Mouse (Mus musculus) CD4-positive, CD25-positive, alpha-beta regulatory T cell, adult 2 months (primary cell): Measurements from ENCODE around the gene Zfp367.

ENCODE experiments used
- DNase-seq: peaks from one replicate; pipeline ENCODE4 v3.0.0-alpha.2; 2012; ENCODE audit warnings: low read depth, low spot score

The Zfp367 gene

GRCm38 (mm10) chr13:64154651-64155050 is 1.6 kb upstream of the Zfp367 start:
- no peak for DNase-seq

GRCm38 (mm10) chr13:64153751-64154267 is 807 bp upstream of the Zfp367 start:
- peak; percentile 53 for DNase-seq

- DNase-seq = peak; percentile 63
Observed at GRCm38 (mm10) chr13:64152671-64153082, 325 bp downstream of the Zfp367 start.

- DNase-seq = peak; percentile 80
Observed at GRCm38 (mm10) chr13:64152241-64152669, 747 bp downstream of the Zfp367 start.

GRCm38 (mm10) chr13:64150121-64150520 is 2.9 kb downstream of the Zfp367 start:
- DNase-seq = peak; percentile 51

GRCm38 (mm10) chr13:64129616-64130375 is 23.2 kb downstream of the Zfp367 start:
- peak; percentile 71 for DNase-seq

- DNase-seq = peak; percentile 80
Observed at GRCm38 (mm10) chr13:64128858-64129615, 24.0 kb downstream of the Zfp367 start, which contains the start of gene Slc35d2. Slc35d2 (minus strand) TSS chr13:64129368.

GRCm38 (mm10) chr13:64126316-64126715 is 26.7 kb downstream of the Zfp367 start:
- DNase-seq = no peak

GRCm38 (mm10) chr13:64124886-64125285 is 28.1 kb downstream of the Zfp367 start:
- DNase-seq = no peak

- DNase-seq = no peak
Observed at GRCm38 (mm10) chr13:64123491-64124188, 29.4 kb downstream of the Zfp367 start.

GRCm38 (mm10) chr13:64120760-64121159 is 32.2 kb downstream of the Zfp367 start:
- no peak for DNase-seq

- DNase-seq = peak; percentile 45
Observed at GRCm38 (mm10) chr13:64117442-64117841, 35.6 kb downstream of the Zfp367 start.

GRCm38 (mm10) chr13:64110421-64110820 is 42.6 kb downstream of the Zfp367 start:
- DNase-seq = no peak

GRCm38 (mm10) chr13:64108381-64108850 is 44.6 kb downstream of the Zfp367 start:
- no peak for DNase-seq

GRCm38 (mm10) chr13:64107535-64107934 is 45.5 kb downstream of the Zfp367 start:
- no peak for DNase-seq

- DNase-seq = no peak
Observed at GRCm38 (mm10) chr13:64107105-64107504, 45.9 kb downstream of the Zfp367 start.

- no peak for DNase-seq
Observed at GRCm38 (mm10) chr13:64105690-64106089, 47.3 kb downstream of the Zfp367 start.

GRCm38 (mm10) chr13:64100186-64100585 is 52.8 kb downstream of the Zfp367 start:
- peak; percentile 62 for DNase-seq

GRCm38 (mm10) chr13:64098992-64099391 is 54.0 kb downstream of the Zfp367 start:
- peak; percentile 70 for DNase-seq

GRCm38 (mm10) chr13:64093341-64093740 is 59.7 kb downstream of the Zfp367 start:
- peak; percentile 69 for DNase-seq

GRCm38 (mm10) chr13:64092752-64093151 is 60.2 kb downstream of the Zfp367 start:
- no peak for DNase-seq

- no peak for DNase-seq
Observed at GRCm38 (mm10) chr13:64092141-64092540, 60.9 kb downstream of the Zfp367 start.
